Mouse (Mus musculus) C2C12 (cell line): ENCODE results near the gene Mpzl3. TPM values are rescaled to one million over a fixed set of nuclear protein-coding genes. Genes with fewer than 3 reads are reported as not detected.

ENCODE experiments used
- H3K27me3 ChIP-seq: one replicate; pipeline ENCODE4 v1.6.1; 2011; ENCODE audit not compliant: control insufficient read depth, insufficient read depth, insufficient read length
- H3K36me3 ChIP-seq: one replicate; pipeline ENCODE4 v1.6.1; 2011; ENCODE audit not compliant: control insufficient read depth, insufficient read depth
- H3K4me3 ChIP-seq: one replicate; pipeline ENCODE4 v1.5.1; 2011; ENCODE audit warnings: mild to moderate bottlenecking, control low read depth; ENCODE audit not compliant: poor library complexity, insufficient read depth, severe bottlenecking
- H3K79me2 ChIP-seq: one replicate; pipeline ENCODE4 v1.6.1; 2011; ENCODE audit not compliant: control insufficient read depth, insufficient read depth
- H3K79me3 ChIP-seq: one replicate; pipeline ENCODE4 v1.6.1; 2011; ENCODE audit warnings: low read depth, control low read depth
- H3ac ChIP-seq: one replicate; pipeline ENCODE3; 2011; ENCODE audit warnings: low read depth; ENCODE audit not compliant: control insufficient read depth, insufficient read length
- CEBPB ChIP-seq: IDR thresholded peaks from one replicate; pipeline ENCODE4 v1.6.1; 2011; ENCODE audit warnings: low read depth, mild to moderate bottlenecking, control low read depth, moderate library complexity
- CTCF ChIP-seq: IDR thresholded peaks from one replicate; pipeline ENCODE4 v1.5.1; 2011; ENCODE audit not compliant: control insufficient read depth, insufficient read depth, insufficient read length
- FOSL1 ChIP-seq: IDR thresholded peaks from one replicate; pipeline ENCODE4 v1.8.0; 2011; ENCODE audit warnings: mild to moderate bottlenecking, low read length; ENCODE audit not compliant: poor library complexity, insufficient read depth, severe bottlenecking
- MAX ChIP-seq: IDR thresholded peaks from one replicate; pipeline ENCODE4 v1.6.1; 2011; ENCODE audit warnings: mild to moderate bottlenecking, control low read depth
- MYOD1 ChIP-seq: IDR thresholded peaks from one replicate; pipeline ENCODE4 v1.6.1; 2011; ENCODE audit warnings: low read depth; ENCODE audit not compliant: control insufficient read depth, insufficient read length
- MYOG ChIP-seq: IDR thresholded peaks from one replicate; pipeline ENCODE4 v1.6.1; 2011; ENCODE audit not compliant: control insufficient read depth, insufficient read length; ENCODE audit errors: extremely low read depth
- USF1 ChIP-seq: IDR thresholded peaks from one replicate; pipeline ENCODE4 v1.6.1; 2011; ENCODE audit warnings: low read depth, mild to moderate bottlenecking, control low read depth, moderate library complexity
- polyA plus RNA-seq: library from polyadenylated mRNA; unstranded; fragments of >200 nt; fragmentation: generic; extraction: Trizol; gene quantifications from one replicate; pipeline ENCODE4 v1.2.1, GENCODE M21; 2012; ENCODE audit warnings: missing spikeins

The Mpzl3 gene
- polyA plus RNA-seq, 1 experiment: 0.35 TPM

DNA sequence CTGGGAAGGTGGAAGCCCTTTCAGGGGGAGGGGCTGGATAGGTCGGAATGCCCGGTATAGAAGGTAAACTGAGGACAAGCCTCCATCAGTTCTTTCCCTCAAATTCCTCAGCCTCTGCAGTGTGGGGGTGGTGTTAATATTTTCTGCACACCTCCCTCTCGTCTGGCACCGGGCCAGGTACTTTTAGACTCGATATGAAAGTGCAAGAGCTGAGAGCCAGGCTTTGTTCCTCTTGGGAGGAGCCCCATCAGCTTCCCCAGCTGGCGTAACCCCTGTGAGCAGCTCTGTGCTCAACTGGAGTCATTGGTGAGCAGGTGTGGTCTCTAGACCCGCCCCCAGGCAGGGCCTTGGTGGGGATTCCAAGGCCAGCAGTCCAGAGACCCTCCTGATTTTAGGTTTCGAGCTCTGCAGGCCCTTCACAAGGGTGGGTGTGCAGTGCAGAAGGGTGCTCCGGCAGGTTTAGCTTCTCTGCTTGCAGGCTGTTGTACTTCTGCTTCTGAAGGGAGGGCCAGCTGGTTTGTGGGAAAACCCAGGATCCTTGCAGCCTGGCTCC lies 67.3 kb downstream of the Mpzl3 start:
- Histone ChIP-seq H3ac (no peak overlapping the region), H3K79me3 (no peaks in the 10 kb centered on the region), H3K79me2 (no peaks in the 10 kb centered on the region), H3K4me3 (no peak overlapping the region), H3K36me3 (no peaks in the 10 kb centered on the region), H3K27me3 (peaks cover 61% of the 10 kb centered on the region)
- TF ChIP-seq CTCF (no peak), USF1 (no peak), MAX (no peak), CEBPB (no peak), FOSL1 (no peak), MYOD1 (no peak), MYOG (no peak)

DNA sequence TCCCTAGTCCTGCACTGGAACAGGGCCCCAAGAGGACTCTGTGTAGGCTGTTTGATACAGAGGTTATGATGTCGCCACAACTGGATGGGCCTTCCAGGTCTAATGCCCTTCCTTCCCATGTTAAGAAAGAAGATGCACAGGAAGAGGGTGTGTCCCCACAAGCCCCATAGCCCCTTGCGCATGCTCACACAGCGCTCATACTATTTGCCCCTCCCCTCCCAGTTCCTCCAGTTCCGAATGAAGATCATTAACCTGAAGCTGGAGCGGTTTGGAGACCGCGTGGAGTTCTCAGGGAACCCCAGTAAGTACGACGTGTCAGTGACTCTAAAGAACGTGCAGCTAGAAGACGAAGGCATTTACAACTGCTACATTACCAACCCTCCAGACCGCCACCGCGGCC lies 70.2 kb downstream of the Mpzl3 start:
- TF ChIP-seq CEBPB (no peak), MYOG (no peak), MYOD1 (no peak), FOSL1 (no peak), USF1 (no peak), CTCF (no peak), MAX (no peak)
- Histone ChIP-seq H3K27me3 (peaks cover 59% of the 10 kb centered on the region), H3K4me3 (no peak overlapping the region), H3K79me3 (no peaks in the 10 kb centered on the region), H3ac (no peak overlapping the region), H3K36me3 (no peaks in the 10 kb centered on the region), H3K79me2 (no peaks in the 10 kb centered on the region)

DNA sequence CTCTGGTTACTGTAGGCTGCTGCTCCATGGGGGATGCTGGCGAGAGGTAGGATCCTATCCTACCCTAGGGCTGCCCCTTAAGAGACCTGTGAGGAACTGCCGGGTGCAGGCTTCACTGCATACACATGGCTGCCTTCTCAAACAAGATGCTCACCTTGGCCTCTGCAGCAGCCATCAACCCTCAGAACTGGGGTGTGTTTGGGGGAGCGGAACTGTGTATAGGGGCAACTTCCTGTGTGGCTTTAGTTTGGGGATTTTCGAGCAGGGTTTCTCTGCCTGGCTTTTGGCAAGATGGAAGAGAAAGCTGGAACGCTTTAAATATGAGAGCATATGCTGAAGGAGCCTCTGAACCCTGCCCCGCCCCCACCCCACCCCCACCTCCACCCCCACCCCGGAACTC lies 72.0 kb downstream of the Mpzl3 start:
- no peaks in the 10 kb centered on the region for H3K79me3 ChIP-seq
- peaks cover 62% of the 10 kb centered on the region for H3K27me3 ChIP-seq
- no peaks in the 10 kb centered on the region for H3K79me2 ChIP-seq
- no peak overlapping the region for H3ac ChIP-seq
- H3K4me3 ChIP-seq: no peak overlapping the region
- TF ChIP-seq FOSL1: no peak
- TF ChIP-seq MAX: no peak
- TF ChIP-seq CEBPB: no peak
- TF ChIP-seq USF1: no peak
- TF ChIP-seq MYOG: no peak
- TF ChIP-seq MYOD1: no peak
- no peak for TF ChIP-seq CTCF
- no peaks in the 10 kb centered on the region for H3K36me3 ChIP-seq

Other genes with a start within 250 kb of the Mpzl3 start
- 5.6 TPM for gene Kmt2a, start 173.9 kb upstream of the Mpzl3 start, polyA plus RNA-seq
- 734 TPM for gene Atp5l, start 134.4 kb upstream of the Mpzl3 start, polyA plus RNA-seq
- gene Ube4a, start 89.6 kb upstream of the Mpzl3 start, polyA plus RNA-seq: 13.7 TPM
- not detected for gene Cd3g, start 74.8 kb upstream of the Mpzl3 start, polyA plus RNA-seq
- gene Cd3d, start 73.4 kb upstream of the Mpzl3 start, polyA plus RNA-seq: not detected
- gene Cd3e, start 45.6 kb upstream of the Mpzl3 start, polyA plus RNA-seq: not detected
- gene Mpzl2, start 15.4 kb upstream of the Mpzl3 start, polyA plus RNA-seq: not detected
- gene Jaml, start 24.0 kb downstream of the Mpzl3 start, polyA plus RNA-seq: not detected
- not detected for gene Scn2b, start 62.6 kb downstream of the Mpzl3 start, polyA plus RNA-seq
- gene Scn4b, start 83.2 kb downstream of the Mpzl3 start, polyA plus RNA-seq: 0.01 TPM
- gene BC049352, start 126.8 kb downstream of the Mpzl3 start, polyA plus RNA-seq: not detected
- gene Tmprss4, start 148.9 kb downstream of the Mpzl3 start, polyA plus RNA-seq: not detected
- not detected for gene Il10ra, start 214.0 kb downstream of the Mpzl3 start, polyA plus RNA-seq